Mouse (Mus musculus) stomach, postnatal 0 days (tissue): ENCODE measurements around the gene Zfp865.

Source experiments
- CTCF ChIP-seq: IDR thresholded peaks from 2 replicates; pipeline ENCODE4 v1.5.1; 2016; ENCODE audit warnings: antibody characterized with exemption, low read depth, mild to moderate bottlenecking, moderate library complexity
- EP300 ChIP-seq: optimal IDR thresholded peaks from 2 replicates; pipeline ENCODE3; 2016; ENCODE audit warnings: antibody characterized with exemption

- TF ChIP-seq EP300 (no peak), CTCF (no peak)
Observed at GRCm38 (mm10) chr7:5035628-5036027, 15.5 kb downstream of the Zfp865 start.
